Mouse (Mus musculus) cerebral cortex, adult 2 months (tissue): Measurements from ENCODE around the gene Nxnl1.

ENCODE experiments used
- WGBS: fragments of 180-500 bp; shearing (Covaris S2); methylation state at CpG from one replicate; pipeline ENCODE4 v1.1.7; 2018; 5-methylcytosine and 5-hydroxymethylcytosine counted together

The Nxnl1 gene

DNA sequence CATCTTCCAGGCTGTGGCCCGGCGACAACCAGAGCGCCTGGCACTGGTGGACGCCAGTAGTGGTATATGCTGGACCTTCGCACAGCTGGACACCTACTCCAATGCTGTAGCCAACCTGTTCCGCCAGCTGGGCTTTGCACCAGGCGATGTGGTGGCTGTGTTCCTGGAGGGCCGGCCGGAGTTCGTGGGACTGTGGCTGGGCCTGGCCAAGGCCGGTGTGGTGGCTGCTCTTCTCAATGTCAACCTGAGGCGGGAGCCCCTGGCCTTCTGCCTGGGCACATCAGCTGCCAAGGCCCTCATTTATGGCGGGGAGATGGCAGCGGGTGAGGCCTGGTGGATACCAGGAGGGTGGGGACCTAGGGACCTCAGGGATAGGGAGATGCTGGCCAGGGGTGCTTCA, 13.1 kb upstream of the Nxnl1 start:
- 77% methylated on average over 14 of the region's 14 CpGs for WGBS

DNA sequence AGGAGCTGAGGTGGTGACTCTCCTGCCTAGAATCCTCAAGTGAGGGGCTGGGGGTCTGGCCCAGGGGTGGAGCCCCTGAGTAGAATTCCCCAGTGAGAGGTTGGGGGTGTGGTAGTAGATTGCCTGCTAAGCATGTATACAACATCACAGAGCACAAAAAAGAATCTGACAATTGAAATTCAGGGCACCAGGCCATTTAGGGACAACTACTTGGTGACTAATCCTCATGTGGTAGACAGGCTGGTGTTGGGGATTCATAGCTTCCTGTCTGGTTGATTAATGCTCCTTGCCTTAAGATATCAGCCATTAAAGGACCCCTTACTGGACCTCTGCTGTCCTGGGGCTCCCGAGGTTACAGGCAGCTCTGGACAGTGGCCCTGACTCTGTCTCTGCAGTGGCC, 12.6 kb upstream of the Nxnl1 start:
- WGBS: 68% methylated on average over 1 of the region's 1 CpGs

DNA sequence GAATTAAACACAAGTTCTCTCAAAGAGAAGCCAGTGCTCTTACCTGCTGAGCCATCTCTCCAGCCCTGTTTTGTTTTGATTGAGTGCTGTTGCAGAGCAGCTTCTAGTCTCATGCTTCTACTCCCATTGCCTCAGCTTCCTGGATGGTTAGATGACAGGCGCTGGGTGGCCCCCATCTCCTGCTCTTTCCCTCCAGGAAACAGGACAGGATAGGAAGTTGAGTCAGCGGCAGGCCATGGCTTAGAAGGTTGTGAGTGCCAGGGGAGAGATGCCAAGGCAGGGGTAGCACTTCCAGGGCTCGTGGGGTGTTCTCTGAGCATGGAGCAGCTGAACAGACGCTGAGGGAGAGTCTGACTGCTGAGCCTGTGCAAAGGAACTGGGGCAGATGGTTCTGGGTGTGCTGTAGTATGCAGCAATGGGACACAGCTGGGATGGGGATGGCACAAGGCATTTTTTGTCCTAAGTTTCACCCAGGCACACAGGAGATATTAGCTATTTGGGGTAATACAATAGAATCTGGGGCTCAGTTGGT, 11.5 kb upstream of the Nxnl1 start:
- WGBS: 60% methylated on average over 4 of the region's 4 CpGs

DNA sequence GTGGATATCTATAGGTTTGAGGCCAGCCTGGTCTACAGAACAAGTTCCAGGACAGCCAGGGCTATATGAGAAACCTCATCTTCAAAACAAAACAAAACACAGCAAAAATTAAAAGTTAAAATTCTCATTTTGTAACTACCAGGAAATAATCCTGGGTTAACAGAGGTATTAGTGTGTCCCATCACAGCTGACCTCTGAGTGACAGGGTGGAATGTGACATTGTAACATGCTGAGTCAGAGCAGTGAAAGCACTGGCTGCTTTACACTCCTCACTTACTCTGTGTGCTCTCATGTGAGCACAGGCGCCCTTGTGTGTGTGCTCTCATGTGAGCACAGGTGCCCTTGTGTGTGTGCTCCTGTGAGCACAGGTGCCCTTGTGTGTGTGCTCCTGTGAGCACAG, 8.6 kb upstream of the Nxnl1 start:
- WGBS: 86% methylated on average over 1 of the region's 1 CpGs

DNA sequence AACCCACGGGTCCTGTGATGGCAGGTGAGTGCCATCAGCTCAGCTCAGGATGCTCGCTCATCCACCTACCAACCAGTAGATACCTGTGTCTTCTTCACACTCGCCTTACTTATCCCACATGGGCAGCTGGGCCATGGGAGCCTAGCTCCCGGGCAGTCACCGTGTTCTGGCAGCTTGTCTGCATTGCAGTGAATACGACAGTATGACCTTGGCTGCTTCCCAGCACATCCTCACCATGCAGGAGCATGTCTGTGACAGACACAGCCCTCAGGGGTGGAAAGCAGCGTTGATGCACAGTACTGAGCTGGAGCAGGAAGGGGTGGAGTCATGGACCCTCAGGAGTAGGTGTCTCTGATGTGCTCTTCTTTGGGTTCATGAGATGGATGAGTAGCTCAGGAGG, 8.0 kb upstream of the Nxnl1 start:
- WGBS: 73% methylated on average over 7 of the region's 7 CpGs

DNA sequence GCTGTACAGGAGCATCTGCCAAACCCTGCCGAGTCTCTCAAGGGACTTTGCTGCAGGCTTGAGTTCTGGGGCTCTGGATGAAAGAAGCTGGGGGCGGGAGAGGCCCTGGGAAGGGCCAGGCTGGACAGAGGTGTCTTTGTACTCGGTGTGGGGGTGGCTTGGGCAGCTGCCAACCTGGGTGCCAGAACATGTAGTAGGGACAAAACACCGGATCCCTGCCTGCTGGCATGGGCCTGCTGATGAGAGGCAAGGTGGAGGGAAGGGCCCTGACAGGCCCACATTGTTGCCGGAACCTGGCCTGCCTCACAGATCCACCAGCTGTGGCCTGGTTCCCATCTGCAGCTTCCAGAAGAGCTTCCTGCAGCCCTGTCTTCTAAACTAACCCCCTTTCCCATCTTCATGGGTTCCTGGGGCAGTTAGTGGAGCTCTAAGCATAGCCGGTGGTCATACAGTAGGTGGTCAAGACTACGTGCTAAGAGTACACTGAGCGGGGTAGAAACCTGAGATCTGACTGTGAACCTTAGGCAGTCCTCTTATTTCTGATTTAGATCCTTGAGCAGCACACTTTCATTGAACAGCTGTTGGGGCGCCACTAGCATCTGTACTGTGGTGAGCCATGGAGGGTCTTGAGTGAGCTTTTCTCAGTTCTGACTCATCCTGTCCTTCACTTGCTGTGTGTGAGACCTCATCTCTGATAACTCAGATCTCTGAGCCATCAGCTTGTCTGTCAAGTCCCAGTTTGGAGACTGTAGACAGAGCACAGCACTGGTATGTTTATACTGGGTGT, 6.6 kb upstream of the Nxnl1 start:
- WGBS: 37% methylated on average over 9 of the region's 9 CpGs

DNA sequence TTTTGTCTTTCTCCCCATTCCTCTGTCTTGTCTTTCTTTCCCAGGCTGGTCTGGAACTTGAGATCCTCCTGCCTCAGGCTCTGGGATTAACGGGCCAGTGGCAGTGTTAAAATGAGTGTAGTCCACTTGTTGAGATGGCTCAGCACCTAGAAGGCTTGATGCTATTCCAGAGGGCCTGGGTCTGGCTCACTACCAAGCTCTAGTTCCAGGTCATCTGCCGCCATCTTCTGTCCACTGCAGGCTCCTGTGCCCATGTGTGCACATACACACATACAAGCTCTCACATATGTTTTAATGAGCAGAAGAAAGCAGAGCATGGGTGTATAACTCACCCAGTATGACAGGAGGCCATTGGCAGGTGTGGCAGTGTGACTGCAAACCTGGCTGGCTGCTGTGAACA, 5.7 kb upstream of the Nxnl1 start:
- WGBS: 80% methylated on average over 2 of the region's 2 CpGs

DNA sequence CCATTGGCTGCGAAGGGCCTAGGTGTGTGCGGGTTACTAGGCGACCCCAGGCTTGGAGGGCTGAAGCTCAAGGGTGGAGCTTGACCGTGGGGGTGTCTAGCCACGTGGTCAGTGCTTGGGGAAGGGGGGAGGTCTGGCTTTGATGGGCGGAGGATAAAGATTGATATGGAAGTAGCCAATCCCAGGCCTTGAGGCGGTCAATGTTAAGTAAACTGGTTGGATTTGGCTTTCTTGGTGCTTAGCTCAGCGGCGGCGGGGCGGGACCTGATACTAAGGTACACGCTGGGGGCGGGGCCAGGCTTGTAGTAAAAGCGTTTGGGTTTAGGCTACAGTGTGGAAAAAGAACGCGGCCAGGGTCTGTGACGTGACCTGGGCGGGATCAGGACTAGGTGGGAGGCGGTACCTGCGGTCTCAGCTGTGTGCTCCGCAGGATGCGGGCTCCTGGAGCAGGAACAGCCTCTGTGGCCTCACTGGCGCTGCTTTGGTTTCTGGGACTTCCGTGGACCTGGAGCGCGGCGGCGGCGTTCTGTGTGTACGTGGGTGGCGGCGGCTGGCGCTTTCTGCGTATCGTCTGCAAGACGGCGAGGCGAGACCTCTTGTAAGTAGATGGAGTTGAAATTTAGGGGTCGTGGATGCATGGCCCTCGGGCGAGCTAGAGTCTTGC, 4.0 kb upstream of the Nxnl1 start:
- WGBS: under 1% methylated on average over 41 of the region's 41 CpGs

DNA sequence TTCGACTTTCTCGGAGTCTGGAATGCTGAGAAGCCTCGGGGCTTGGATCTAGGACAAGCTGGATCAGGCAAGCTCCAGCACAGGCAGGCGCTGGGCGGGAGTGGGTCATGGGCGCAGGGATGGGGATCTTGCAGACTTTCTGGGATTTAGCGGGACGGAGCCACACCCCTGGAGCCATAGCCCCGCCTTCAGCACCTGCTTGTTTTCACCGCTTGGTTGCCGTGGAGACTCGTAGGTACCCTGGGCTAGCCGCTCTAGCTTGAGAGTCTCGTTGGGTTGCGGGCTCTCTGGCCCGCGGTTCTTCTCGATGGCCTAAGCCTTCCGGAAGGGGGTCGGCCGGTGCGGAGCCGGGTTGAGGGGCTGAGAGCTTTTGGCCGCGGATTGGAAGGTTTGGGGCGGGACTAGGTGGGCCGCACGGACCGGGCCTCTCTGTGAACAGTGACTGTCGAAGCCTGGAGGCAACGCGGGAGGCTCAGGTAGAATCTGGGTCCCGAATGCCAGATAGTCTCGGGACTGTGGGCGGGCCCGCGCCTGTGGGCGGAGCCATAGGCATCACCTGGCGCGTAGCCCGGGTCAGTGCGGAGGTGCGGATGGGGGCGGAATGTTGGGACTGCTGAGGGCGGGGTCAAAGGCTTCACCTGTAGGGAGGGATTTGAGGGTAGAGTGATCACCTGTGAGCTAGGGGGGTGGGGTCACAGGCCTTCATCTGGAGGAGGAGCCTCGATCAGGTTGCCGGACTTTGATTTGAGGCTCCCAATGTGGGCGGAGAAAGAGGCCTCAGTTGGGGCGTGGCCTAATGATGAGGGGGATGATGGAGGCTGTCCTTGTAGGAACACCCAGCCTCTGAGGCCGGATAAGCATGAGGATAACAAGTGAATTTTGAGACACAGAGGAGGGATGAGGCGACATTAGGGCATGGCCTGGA, 3.2 kb upstream of the Nxnl1 start:
- under 1% methylated on average over 51 of the region's 51 CpGs for WGBS

DNA sequence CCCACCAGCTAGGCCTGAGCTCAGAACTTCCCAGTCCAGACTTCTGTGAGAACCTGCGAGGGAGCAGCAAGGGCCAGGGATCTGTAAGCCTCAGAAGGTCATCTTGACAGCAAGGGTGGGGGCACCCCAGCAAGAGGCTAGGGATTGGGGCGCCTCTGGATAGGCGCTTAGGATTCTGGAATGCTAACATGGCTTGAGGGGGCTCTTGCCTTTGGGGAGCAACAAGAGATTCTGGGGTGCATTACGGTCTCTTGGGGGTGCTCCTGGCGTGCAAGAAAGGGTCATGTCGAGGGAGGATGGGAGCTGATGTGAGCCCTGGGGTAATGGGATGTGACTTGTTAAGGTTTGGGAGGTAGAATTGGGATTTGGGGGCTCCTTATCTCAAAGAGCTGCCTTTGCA, 2.5 kb upstream of the Nxnl1 start:
- 36% methylated on average over 6 of the region's 6 CpGs for WGBS

DNA sequence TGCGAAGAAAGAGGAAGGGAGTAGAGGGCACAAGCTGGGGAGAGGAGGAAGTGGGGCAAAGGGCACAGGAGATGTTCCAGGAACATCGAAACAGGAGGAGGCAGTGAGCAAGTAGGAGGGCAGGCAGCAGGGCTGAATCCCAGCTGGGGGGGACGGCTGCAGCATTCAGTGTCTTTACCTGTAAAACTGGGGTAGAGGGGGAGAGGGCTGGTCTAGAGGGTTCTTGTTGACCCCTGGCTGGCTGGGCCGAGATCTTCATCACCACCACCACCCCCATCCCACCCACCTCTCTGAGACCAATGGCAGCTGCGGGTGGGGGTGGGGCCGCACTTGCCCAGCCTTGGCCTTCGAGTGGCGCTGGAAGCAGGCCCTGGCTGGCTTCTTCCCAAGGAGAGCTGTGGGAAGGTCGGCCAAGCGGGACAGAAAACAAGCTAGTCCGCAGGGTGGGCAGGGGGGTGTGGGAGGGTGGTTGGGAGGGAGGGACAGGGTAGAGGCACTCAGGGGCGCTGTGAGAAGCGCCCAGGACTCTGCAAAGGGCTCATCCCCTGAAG, 2.1 kb upstream of the Nxnl1 start, which contains the start of gene Slc27a1:
Gene Slc27a1 (plus strand): TSS at position 496 of the 551 bp plus-strand sequence.
- WGBS: 19% methylated on average over 13 of the region's 13 CpGs

DNA sequence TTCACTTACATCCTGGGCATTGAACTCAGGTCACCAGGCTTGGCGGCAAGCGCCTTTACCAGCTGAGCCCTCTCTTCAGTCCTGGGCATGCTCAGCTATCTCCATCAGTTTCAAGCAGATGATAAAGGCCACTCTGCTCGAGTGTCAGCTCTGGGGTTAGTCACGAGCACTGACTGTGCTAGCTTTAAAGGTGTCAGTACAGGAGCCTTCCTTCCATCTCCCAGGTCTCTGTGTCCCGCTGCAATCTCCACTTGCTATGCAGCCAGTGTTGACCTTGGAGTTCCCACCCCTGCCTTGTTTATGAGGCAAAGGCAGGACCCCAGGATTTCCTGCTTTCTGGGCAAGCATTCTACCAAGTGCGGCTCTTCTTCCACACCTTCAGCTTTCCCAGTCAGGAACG, 1.2 kb upstream of the Nxnl1 start:
- WGBS: 87% methylated on average over 7 of the region's 7 CpGs

DNA sequence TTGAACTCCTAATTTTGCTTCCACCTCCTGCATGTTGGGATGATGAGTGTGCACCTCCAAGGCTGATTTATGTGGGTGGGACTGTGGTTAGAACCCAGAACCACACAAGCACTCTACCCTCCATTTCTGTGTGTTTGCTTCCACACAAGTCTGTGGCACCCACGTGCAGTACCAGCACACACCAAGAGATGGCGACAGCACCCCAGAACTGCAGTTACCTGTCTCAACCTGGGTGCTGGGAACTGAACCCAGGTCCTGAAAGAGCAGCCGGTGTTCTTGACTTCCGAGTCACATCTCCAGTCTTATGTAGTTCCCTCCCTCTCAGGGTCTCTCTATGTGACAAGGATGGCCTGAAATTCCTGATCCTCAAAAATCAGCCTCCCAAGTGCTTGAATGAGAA, 2.4 kb downstream of the Nxnl1 start:
- 96% methylated on average over 4 of the region's 4 CpGs for WGBS

DNA sequence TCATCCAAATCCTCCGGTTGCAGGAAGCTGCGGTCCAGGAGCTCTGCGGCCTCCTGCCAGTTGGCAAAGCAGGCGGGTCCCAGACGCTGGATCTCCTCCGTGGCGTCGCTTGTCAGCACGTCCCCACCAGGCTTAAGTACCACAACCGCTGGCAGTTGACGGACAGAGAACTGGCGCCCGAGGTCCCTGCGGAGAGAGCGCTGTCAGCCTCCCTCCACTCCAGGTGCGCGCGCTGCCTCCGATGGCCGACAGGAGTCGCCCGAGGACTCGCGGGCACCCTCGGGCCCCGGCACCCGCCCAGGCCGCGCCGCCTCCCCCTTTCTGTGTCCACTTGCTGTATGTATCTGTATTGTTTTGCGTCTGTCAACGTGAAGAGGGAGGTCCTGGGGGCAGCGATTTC, 3.6 kb downstream of the Nxnl1 start:
- WGBS: 1% methylated on average over 33 of the region's 33 CpGs

DNA sequence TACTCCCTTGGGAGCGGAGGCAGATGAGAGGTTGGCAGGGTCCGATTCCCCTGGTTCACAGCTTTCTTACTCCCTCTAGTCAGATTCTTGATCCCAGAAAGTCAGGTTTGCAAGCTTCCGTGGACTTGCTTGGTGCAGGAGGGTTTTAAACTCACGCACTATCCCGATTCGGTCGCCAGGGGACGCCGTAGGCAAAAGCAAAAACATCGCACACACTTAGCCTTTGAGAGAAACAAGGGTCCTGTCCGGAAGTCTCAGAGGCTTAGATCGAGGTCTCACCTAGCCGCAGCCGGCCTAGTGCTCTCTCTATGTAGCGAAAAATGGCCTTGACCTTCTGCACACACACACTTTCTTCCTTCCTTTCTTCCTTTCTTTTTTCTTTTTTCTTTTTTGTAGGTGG, 5.0 kb downstream of the Nxnl1 start:
- WGBS: 15% methylated on average over 15 of the region's 15 CpGs

DNA sequence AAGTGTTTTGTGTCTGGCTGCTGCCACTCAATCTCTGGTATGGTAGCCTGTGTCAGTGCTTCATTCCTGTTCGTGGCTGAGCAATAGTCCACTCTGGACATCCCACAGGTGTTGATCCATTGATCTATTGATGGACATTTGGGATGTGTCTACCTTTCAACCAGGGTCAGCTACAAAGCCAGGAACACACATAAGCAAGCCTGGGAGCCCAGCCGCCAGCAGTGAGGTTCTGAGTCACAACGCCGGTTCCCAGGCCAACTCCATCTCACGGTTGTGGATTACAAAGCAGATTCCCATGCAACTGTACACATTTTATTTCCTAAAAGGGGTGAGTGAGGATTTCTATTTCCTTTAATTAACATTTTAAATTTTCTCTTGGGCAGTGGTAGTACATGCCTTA, 5.6 kb downstream of the Nxnl1 start:
- WGBS: 86% methylated on average over 5 of the region's 5 CpGs

DNA sequence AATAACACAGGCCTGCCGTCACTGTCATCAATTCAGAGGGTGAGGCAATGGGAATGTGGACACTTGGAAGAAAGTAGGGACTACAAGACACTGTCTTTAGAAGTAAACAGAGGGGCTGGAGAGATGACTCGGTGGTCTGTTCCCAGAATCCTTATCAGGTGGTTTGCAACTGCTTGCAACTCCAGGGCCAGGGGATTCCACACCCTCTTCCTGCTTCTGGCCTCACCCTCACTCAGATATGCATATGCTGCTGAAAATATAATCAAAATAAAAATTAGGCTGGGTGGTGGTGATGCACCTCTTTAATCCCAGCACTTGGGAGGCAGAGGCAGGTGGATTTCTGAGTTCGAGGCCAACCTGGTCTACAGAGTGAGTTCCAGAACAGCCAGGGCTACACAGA, 6.3 kb downstream of the Nxnl1 start:
- WGBS: 89% methylated on average over 3 of the region's 3 CpGs

DNA sequence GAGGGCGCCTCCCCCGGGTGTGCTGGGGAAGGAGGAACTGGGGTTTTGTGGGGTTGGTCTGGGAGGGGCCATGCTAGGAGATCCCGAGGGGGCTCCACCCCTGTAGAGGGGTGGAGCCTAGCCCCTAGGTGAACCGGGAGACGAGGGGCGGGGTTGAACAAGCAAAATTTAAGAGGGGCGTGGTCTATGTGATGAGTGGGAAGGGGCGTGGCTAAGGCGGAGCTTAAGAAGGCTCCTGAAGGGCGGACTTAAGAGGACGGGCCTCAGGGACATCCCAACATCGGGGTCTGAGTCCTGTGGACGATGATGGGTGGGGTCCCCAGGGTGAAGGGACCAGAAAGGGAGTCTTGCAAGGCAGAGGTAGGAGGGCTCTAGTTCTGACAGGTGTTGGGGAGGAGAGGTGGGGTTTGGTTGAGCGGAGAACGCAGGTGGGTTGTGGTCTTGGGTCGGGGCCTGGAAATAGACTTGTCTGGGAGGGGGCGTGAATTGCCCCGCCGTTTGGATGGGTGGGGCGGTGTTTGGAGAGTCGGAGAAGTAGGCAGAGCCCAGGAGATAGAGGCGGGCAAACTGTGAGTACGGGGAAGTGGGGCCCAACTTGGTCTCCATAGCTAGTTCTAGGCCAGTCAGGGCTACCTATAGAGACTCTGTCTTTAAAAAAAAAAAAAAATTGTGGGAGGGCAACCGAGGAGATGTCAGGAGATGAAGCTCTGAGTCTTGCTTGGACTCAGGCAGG, 7.3 kb downstream of the Nxnl1 start:
- 8% methylated on average over 24 of the region's 24 CpGs for WGBS

DNA sequence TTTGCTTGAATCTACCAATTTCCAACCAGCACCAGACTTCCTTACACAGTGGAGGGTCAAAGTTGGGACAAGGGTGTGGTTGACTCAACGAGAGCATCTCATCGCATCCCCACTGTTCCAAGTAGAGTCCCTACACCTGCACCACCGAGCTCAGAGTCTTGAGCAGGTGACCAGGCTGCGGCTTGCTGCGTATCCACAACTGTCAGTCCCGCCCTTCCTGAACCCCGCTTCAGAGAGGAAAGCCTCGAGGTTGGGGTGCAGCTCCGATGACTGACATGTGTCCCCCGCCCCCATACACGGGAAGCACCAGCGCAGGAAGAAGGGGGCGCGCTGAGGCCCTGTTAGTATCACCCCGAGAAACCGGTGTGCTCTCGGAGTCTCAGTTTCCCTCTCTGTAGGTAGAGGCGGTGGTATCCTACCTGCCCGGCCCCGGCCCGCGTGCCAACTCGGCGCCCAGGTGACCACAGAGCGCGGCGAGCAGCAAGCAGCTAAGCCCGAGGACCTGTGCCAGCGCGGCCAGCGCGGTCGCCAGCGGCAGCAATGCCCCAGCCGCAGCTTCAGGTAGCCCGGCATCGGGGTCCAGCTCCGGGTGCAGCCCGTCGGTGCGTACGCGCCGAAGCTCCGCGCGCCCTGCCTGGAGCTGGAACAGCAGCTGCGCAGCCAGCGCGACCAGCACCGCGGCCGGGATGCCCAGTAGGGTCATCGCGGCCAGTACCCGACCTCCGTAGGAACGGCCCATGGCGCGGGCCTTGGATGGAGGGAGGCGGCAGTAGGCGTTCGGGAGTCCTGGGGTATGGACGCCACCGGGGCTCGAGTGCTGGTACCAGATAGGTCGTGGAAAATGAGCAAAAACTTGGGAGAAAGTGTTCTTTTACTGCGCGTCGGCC, 8.1 kb downstream of the Nxnl1 start, which contains the start of gene Tmem221:
Gene Tmem221 (minus strand): TSS at position 801 of the 887 bp plus-strand sequence.
- WGBS: 6% methylated on average over 70 of the region's 70 CpGs

DNA sequence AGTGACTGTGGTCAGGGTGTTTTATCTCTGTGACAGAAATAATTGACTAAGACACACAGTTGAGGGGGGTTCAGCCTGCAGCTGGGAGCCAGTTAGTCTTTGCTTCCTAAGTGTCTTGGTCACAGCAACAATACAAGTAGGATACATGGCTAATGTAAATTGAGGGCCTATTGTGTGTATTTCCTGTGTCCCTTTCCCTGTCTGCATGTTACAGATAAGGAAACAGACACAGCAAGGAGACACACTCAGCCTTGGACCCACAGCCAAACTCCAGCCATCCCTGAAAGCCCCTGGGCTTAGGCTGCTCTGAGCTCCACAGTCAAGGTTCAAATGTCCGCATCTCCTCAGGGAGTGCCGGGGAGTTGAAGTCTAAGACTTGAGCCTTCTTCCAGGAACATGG, 11.8 kb downstream of the Nxnl1 start:
- 89% methylated on average over 2 of the region's 2 CpGs for WGBS
